Mouse (Mus musculus) limb, embryonic 10.5 days (tissue): ENCODE results near the gene Zfp512b. TPM values are rescaled to one million over a fixed set of nuclear protein-coding genes. Genes with fewer than 3 reads are reported as not detected.

Experiments used
- DNase-seq: peaks from one replicate; pipeline ENCODE4 v3.0.0-alpha.2; 2017; ENCODE audit warnings: low spot score
- H3K27ac ChIP-seq: fragments of 300-500 bp; sonication (generic); 2 replicates; pipeline ENCODE4 v1.5.1; 2016; ENCODE audit warnings: mild to moderate bottlenecking
- H3K27me3 ChIP-seq: fragments of 300-500 bp; sonication (generic); 2 replicates; pipeline ENCODE4 v1.6.1; 2016; ENCODE audit warnings: low read depth, mild to moderate bottlenecking; ENCODE audit not compliant: poor library complexity, severe bottlenecking
- H3K36me3 ChIP-seq: fragments of 300-500 bp; sonication (generic); 2 replicates; pipeline ENCODE4 v1.6.1; 2016; ENCODE audit warnings: mild to moderate bottlenecking, moderate library complexity
- H3K4me1 ChIP-seq: fragments of 300-500 bp; sonication (generic); 2 replicates; pipeline ENCODE4 v1.6.1; 2016
- H3K4me3 ChIP-seq: fragments of 300-500 bp; sonication (generic); 2 replicates; pipeline ENCODE4 v1.5.1; 2016; ENCODE audit warnings: mild to moderate bottlenecking, moderate library complexity
- H3K9me3 ChIP-seq: fragments of 300-500 bp; sonication (generic); replicated peaks from 2 replicates; pipeline ENCODE4 v1.6.1; 2016; ENCODE audit warnings: mild to moderate bottlenecking
- WGBS: fragments of 180-500 bp; shearing (Covaris S2); methylation state at CpG from one replicate; pipeline ENCODE4 v1.1.7; 2016; 5-methylcytosine and 5-hydroxymethylcytosine counted together
- polyA plus RNA-seq: library from polyadenylated mRNA; unstranded; fragments of >200 nt; fragmentation: Nextera tagmentation; extraction: Ambion mirVana; gene quantifications from 2 replicates; pipeline ENCODE4 v1.2.1, GENCODE M21; 2016

Gene Zfp512b
- polyA plus RNA-seq, 1 experiment from 2014 or later: 57.7 TPM

DNA sequence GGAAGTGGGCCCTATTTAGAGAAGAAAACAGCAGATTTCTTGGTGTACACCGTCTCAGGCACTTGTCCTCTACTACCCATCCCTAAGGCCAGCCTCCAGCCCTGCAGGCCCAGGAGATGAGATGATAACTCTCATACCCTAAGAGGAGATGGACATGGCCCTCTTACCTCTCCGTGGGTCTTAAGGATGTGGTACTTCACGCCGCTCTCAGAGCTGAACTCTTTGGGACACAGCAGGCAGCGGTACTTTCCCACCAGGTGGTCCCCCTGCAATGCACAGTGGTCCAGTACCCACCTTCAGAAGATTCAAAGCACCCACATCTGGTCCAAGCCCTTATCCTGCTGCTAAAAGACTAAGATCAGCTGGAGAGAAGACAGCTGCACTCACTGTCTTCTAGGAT, 7.1 kb downstream of the Zfp512b start:
- H3K4me1 ChIP-seq: peaks cover 12% of the 10 kb centered on the region
- no peak for DNase-seq
- no peaks in the 10 kb centered on the region for H3K27me3 ChIP-seq
- H3K27ac ChIP-seq: no peak overlapping the region
- H3K36me3 ChIP-seq: peaks cover 75% of the 10 kb centered on the region
- no peak overlapping the region for H3K4me3 ChIP-seq
- 94% methylated on average over 5 of the region's 5 CpGs for WGBS
- no peaks in the 10 kb centered on the region for H3K9me3 ChIP-seq

DNA sequence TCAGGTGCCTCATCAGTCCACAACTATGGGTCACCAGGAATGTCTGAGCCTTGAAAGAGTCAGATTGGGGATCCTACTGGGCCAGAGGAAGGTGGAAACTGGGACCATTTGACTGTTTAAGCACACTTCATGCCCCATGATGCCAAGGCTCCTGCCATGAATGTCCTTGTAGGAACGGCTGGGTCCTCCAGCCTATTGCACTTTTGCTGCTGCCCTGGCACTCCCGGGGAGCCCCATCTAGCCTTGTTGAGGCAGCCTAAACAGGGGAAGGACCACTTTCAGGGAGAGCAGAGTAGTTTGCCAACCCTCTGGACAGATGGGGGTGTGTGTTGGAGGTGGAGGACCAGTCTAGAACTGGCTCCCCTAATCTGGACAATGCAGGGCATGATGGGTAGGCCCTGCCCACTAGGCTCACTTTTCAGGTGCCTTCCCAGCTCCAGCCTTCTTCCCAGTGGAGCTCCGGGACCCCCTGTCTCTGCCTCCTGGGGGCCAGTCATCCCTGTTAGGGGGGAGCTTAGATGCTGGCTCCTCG, 8.1 kb downstream of the Zfp512b start, which contains the start of gene Uckl1:
Gene Uckl1, minus strand, starts transcription at position 482 of the 532 bp plus-strand sequence.
- Histone ChIP-seq H3K27me3 (no peaks in the 10 kb centered on the region), H3K4me3 (no peak within 1 kb of the TSS), H3K9me3 (no peaks in the 10 kb centered on the region), H3K4me1 (peaks cover 18% of the 10 kb centered on the region), H3K27ac (no peak within 1 kb of the TSS), H3K36me3 (peaks cover 65% of the 10 kb centered on the region)
- WGBS: 95% methylated on average over 4 of the region's 4 CpGs
- peak; percentile 24 for DNase-seq

DNA sequence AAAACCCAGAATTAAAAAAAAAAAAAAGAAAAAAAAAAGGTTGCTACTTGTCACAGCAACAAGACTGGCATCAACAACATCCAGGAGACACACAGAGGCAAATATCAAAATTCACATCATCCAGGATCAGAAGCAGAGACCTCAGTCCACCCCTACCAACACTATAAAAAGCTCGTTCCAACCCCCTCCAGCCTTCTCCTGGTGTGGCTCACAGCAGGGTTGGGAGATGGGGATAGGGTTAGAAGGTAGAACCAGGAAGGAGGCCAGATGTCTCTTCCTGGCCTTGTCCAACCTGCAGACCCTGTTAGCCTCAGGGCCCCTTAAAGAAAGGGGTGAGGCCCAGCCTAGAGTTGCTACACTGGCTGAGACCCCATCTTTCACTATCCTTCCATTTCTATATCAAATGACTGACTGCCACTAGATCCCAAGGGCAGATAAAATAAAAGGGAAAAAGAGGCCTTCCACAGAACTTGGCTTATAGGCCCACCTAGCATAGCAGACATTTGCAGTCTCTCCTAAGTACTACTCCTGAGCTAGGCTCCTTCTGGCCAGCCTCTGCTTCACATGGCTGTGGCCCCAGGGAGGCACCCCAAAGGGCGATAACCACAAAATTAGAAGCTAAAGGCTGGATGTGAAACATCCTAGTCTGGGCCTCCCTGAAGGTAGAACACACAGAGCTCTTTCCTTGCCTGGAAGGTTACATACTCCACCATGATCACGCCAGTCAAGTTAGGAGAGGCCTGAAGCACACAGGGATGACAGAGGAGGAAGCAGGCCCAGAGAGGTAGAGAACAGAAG, 8.9 kb downstream of the Zfp512b start:
- H3K36me3 ChIP-seq: peaks cover 57% of the 10 kb centered on the region
- DNase-seq: peak; percentile 19
- H3K9me3 ChIP-seq: no peaks in the 10 kb centered on the region
- WGBS: 85% methylated on average over 3 of the region's 3 CpGs
- no peak overlapping the region for H3K4me3 ChIP-seq
- H3K27me3 ChIP-seq: no peaks in the 10 kb centered on the region
- H3K4me1 ChIP-seq: peaks cover 22% of the 10 kb centered on the region
- H3K27ac ChIP-seq: no peak overlapping the region

DNA sequence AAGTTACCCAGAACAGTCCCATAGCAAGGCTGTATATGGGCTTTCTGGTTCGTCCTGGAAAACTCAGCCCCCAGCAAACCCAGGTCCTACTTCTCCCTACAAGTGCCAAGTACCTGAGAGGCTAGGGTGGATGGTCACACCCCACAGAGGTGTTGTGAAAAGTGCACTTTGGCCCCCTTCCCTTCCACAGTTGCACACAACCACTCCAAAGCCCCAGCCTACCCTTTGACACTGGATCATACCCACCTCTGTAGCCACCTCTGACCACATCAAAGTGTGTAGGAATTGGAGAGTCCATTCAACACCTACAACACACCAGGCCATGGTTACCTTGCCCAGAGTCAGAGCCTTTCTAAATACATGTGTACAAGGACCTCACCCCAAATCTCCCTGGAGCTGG, 9.7 kb downstream of the Zfp512b start:
- no peak for DNase-seq

DNA sequence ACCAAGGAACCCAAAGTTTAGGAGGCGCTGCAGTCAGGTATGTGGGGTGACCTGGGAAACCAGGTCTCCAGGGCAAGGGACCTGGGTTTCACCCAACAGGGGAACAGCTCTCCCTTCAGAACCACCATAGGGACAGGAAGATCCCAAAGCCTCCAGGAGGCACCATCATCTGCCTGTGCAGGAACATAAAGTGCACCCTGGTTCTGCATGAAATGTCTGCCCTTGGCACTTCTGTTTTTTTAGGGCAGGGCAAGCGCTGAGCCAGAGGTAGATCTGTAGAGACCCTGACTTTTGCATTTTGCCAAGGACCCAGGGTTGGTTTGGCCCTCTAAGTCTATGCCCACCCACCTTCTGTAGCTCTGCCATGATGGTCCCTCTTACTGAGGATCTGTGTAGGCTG, 10.2 kb downstream of the Zfp512b start:
- no peaks in the 10 kb centered on the region for H3K9me3 ChIP-seq
- peaks cover 22% of the 10 kb centered on the region for H3K4me1 ChIP-seq
- H3K27me3 ChIP-seq: no peaks in the 10 kb centered on the region
- DNase-seq: no peak
- peaks cover 44% of the 10 kb centered on the region for H3K36me3 ChIP-seq
- H3K27ac ChIP-seq: no peak overlapping the region
- whole genome bisulfite sequencing: 88% methylated on average over 2 of the region's 2 CpGs
- peak overlapping the region; percentile 85; the same call in 1 of the 2 replicates for H3K4me3 ChIP-seq

More for the DNA sequence above, 9.7 kb downstream of the Zfp512b start:
- Histone ChIP-seq H3K4me1 (peaks cover 22% of the 10 kb centered on the region), H3K4me3 (no peak overlapping the region), H3K27me3 (no peaks in the 10 kb centered on the region), H3K27ac (no peak overlapping the region), H3K9me3 (no peaks in the 10 kb centered on the region), H3K36me3 (peaks cover 50% of the 10 kb centered on the region)
- WGBS: 93% methylated on average over 1 of the region's 1 CpGs

DNA sequence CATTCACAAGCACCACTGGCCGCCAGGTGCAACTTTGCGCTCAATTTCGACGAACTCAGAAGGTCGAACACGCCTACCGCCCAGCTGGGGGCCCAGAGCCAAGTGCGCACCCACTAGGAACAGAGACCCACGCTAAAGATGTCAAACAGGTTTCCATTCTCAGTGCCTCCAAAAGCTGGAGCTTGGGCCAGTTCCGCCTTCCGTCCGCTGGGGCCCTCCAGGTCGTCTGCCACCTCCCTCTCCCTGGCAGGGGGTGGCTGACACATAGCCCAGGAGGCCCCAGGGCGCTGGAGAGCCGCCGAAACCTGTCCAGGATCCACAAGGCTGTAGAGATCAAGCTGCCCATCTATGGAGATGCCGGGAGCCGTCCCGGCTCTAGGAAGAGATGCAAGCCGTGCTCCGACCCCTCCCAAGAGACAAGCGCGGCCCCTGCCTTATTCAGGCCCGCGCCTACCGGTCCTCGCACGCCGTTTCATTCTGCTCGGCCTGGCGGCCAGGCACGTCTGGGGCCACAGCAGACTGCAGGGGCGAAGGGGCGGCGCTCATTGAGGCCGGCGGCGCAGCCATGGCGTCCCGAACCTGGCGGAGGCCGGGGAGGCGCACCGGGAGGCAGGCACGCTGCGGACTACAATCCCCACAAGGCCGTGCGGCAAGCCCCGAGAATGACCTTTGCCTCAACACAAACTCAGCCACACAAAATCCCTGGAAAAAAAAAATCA, 11.0 kb downstream of the Zfp512b start:
- Histone ChIP-seq H3K9me3 (no peaks in the 10 kb centered on the region), H3K4me1 (peaks cover 22% of the 10 kb centered on the region), H3K4me3 (peak overlapping the region; percentile 85), H3K36me3 (peaks cover 36% of the 10 kb centered on the region), H3K27ac (peak overlapping the region; percentile 92), H3K27me3 (no peaks in the 10 kb centered on the region)
- peak; percentile 85 for DNase-seq
- under 1% methylated on average over 49 of the region's 49 CpGs for WGBS

DNA sequence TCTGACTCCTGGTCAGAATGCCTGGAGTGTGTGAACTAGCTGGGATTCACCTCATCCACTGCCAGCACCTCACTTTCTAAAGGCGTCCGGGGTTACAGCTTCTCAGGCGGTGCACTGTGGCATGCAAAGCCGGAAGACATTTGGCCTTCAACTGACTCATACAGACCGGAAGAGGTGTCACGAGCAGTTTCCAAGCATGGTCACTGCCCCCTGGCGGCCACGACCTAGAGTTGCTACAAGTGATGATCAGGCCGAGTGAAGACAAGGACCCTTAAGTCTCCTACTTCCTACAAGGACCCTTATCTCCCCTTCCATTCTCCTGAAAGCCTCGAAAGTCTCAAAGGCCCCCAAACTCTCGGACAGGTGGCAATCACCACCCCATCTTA, 11.6 kb downstream of the Zfp512b start:
- Histone ChIP-seq H3K36me3 (peaks cover 30% of the 10 kb centered on the region), H3K9me3 (no peaks in the 10 kb centered on the region), H3K4me1 (peaks cover 22% of the 10 kb centered on the region), H3K27ac (peak overlapping the region; percentile 92), H3K27me3 (no peaks in the 10 kb centered on the region), H3K4me3 (peak overlapping the region; percentile 85)
- WGBS: under 1% methylated on average over 11 of the region's 11 CpGs
- DNase-seq: peak; percentile 91

DNA sequence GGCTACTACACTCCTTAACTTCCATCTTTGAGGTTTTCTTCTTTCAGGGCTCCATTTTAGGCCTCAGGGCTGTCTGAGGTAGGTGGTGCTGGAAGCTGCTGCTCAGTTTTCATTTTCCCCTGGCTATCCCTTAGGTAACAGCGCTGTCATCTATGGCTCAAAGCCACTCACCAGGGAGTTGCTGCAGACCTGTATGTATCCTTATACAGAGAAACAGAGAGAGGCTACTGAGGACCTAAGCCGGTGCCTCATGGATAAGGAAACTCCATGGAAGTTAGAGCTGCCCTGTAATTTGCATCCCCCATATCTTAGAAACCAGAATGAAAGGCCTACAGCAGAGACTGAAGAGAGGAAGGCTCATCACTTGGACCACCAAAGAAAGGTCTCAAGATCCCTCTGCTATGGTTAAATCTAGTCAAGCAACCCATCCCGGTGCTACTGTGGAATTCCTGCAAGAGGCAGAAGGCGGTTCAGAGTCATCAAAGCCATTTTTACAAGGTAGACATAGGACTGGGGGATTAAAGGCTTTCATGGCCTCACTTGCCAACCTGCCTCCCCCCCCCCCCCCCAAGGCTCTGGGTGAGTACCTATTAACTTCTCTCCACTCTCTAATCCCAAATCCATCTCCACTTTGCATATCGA, 12.4 kb downstream of the Zfp512b start:
- peaks cover 22% of the 10 kb centered on the region for H3K4me1 ChIP-seq
- DNase-seq: peak; percentile 18
- no peaks in the 10 kb centered on the region for H3K9me3 ChIP-seq
- 76% methylated on average over 5 of the region's 5 CpGs for WGBS
- peaks cover 23% of the 10 kb centered on the region for H3K36me3 ChIP-seq
- no peaks in the 10 kb centered on the region for H3K27me3 ChIP-seq
- H3K4me3 ChIP-seq: peak overlapping the region; percentile 85
- peak overlapping the region; percentile 92 for H3K27ac ChIP-seq

DNA sequence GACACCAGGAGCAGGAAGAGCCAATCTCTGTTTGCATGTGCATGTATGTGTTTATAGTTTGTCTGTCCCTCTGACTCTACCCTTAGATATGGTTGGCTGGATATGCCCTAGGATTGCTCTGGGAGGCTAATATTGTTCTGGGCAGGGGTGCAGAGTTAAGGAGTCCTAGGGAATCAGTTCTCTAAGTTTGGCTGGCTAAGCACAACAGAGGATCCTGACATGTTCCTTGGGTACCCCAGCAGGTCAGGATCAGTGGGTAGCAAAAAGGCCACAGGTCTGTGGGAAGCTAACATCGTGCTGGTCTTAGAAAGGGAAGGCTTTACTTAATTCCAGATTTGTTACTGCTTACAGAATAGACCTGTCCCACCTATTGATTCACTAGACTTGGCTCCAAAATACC, 12.9 kb downstream of the Zfp512b start:
- Histone ChIP-seq H3K4me3 (no peak overlapping the region), H3K4me1 (peaks cover 22% of the 10 kb centered on the region), H3K36me3 (peaks cover 20% of the 10 kb centered on the region), H3K27me3 (no peaks in the 10 kb centered on the region), H3K27ac (no peak overlapping the region), H3K9me3 (no peaks in the 10 kb centered on the region)
- WGBS: 88% methylated on average over 1 of the region's 1 CpGs
- DNase-seq: no peak

DNA sequence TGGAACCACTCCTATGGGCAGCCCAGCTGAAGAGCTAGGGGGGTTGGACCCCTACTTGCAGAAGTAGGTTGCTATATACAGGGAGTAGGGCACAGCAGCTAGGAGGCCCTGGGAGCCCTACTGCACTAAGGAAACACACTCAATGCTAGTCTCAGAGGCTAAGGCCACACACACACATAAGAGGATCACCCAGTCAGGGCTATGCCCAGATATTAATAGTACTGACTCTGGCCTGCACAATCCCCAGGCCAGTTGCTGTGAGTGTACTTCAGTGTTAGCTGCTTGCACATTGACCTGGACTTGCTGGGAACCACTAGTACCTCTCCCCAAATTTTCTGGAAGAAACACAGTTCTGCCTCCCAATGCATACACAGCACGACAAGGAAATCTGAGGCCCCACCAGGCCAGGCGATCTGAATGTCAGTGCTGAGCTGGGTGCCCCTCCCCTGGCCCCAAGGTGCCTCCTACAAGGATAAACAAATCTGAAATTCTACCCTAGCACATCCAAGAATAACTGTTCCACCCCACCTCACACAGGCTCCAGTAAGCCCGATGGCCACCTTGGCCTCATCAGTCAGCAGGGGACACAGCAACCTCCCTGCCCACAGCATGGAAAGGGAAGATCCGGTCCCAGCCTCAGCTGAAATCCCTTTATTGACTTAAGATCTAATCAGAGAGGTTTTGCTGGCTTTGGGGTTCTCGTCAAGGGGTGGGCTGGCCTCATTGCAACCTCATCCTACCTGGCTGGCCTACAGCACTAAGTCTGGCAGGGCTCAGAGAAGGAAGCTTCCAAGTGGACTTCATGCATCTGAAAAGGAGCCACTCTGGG, 13.6 kb downstream of the Zfp512b start:
- WGBS: 68% methylated on average over 5 of the region's 5 CpGs

DNA sequence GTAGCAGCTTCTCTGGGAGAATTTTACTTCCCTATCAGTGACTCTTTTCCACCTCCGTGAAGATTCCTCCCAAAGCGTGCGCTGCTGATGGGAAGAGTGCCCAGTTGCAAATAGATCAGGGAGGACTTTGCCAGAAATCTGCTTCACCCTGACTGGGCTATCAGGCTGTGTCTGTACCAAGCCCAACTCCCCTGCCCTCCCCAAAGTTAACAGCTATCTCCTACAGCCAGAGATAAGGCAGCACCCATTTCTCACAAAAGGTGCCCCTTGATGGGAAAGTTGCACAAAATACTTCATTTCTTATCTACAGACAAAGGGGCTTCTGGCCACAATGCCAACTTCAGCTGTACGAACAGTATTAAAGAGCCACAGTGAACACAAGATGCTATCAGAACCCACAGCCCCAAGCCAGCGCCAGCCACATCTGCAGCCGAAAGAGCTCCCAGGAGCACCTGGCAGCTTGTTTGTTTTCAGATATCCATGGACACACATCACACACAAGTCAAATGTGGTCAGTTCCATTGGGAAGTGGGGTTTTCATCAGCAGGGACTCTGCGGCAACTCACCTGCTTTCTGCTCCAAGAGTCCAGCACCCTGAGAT, 14.5 kb downstream of the Zfp512b start:
- WGBS: 87% methylated on average over 7 of the region's 7 CpGs
- H3K36me3 ChIP-seq: peaks cover 19% of the 10 kb centered on the region
- H3K9me3 ChIP-seq: no peaks in the 10 kb centered on the region
- peak; percentile 23 for DNase-seq
- no peak overlapping the region for H3K27ac ChIP-seq
- H3K4me3 ChIP-seq: no peak overlapping the region
- H3K27me3 ChIP-seq: no peaks in the 10 kb centered on the region
- peaks cover 22% of the 10 kb centered on the region for H3K4me1 ChIP-seq

More for the DNA sequence above, 13.6 kb downstream of the Zfp512b start:
- Histone ChIP-seq H3K27me3 (no peaks in the 10 kb centered on the region), H3K4me1 (peaks cover 22% of the 10 kb centered on the region), H3K4me3 (no peak overlapping the region), H3K36me3 (peaks cover 20% of the 10 kb centered on the region), H3K27ac (no peak overlapping the region), H3K9me3 (no peaks in the 10 kb centered on the region)
- DNase-seq: peak; percentile 22

DNA sequence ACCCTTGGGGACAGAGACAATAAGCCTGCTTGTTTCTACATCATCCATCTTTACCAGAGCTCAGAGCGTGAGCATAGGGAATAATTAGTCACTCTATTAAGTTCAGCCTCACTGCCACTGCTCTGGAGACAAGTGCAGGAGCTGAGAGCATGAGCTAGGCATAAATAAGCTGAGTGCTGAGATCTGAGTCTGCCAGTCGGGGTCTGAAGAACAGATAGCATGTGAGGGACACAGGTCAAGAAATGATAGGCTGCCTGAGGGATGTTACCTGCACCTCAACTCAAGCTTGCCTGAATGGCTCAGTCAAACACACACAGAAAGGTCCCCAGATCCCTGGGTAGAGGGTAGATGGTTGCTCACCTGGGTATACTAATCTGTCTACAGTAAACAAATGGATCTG, 15.5 kb downstream of the Zfp512b start:
- H3K4me3 ChIP-seq: no peak overlapping the region
- no peaks in the 10 kb centered on the region for H3K9me3 ChIP-seq
- H3K36me3 ChIP-seq: peaks cover 20% of the 10 kb centered on the region
- H3K27me3 ChIP-seq: no peaks in the 10 kb centered on the region
- WGBS: 71% methylated on average over 2 of the region's 2 CpGs
- peaks cover 22% of the 10 kb centered on the region for H3K4me1 ChIP-seq
- peak; percentile 18 for DNase-seq
- no peak overlapping the region for H3K27ac ChIP-seq
